Mouse (Mus musculus): Measurements from ENCODE around the gene Gm42420. TPM values are rescaled to one million over a fixed set of nuclear protein-coding genes. Genes with fewer than 3 reads are reported as not detected.

Gm42420 gene
- total and polyA plus RNA-seq, 3 experiments = 0.66 to 2.6 (median 2.1) TPM

GRCm38 (mm10) chr6:39579552-39579951 is 6.0 kb upstream of the Gm42420 start:
- H3K27me3 ChIP-seq (replicated peaks) = no peaks in the 10 kb centered on the region
- TF ChIP-seq POLR2A (IDR thresholded peaks at IDR 0.05; ENCODE audit: low read depth, low read length) = no peak
- TF ChIP-seq MAZ (IDR thresholded peaks at IDR 0.05; ENCODE audit: low read depth, low read length) = no peak
- TF ChIP-seq USF1 (IDR thresholded peaks at IDR 0.05; ENCODE audit: low read depth, low read length) = no peak
- no peak for TF ChIP-seq UBTF (IDR thresholded peaks at IDR 0.05; ENCODE audit: low read depth, low read length)
- no peak for TF ChIP-seq SMC3 (IDR thresholded peaks at IDR 0.05; ENCODE audit: low read depth, low read length)
- no peak for TF ChIP-seq JUN (IDR thresholded peaks at IDR 0.05; ENCODE audit: insufficient read depth, low read depth, low read length)
- no peak for TF ChIP-seq NELFE (IDR thresholded peaks at IDR 0.05; ENCODE audit: low read depth, low read length)
- TF ChIP-seq ZKSCAN1 (IDR thresholded peaks at IDR 0.05; ENCODE audit: borderline replicate concordance, low read depth, low read length) = no peak
- no peak for TF ChIP-seq RCOR1 (conservative IDR thresholded peaks at IDR 0.05; ENCODE audit: low read depth, low read length)
- no peak for TF ChIP-seq MYC (IDR thresholded peaks at IDR 0.05; ENCODE audit: low read depth, low read length)
- no peak for TF ChIP-seq KAT2A (IDR thresholded peaks at IDR 0.05; ENCODE audit: insufficient replicate concordance, low read length)
- no peak for TF ChIP-seq RAD21 (IDR thresholded peaks at IDR 0.05; ENCODE audit: low read depth, low read length)
- no peak for TF ChIP-seq ZC3H11A (IDR thresholded peaks at IDR 0.05; ENCODE audit: low read depth, low read length)
- no peak for TF ChIP-seq ETS1 (conservative IDR thresholded peaks at IDR 0.05; ENCODE audit: low read depth, low read length)
- H3K4me2 ChIP-seq (ENCODE audit: insufficient read depth, low read depth, poor library complexity, severe bottlenecking) = no peak overlapping the region
- H3K9ac ChIP-seq (ENCODE audit: insufficient read depth, low read depth) = no peak overlapping the region
- H3K36me3 ChIP-seq (replicated peaks in 1 of 2; ENCODE audit: control insufficient read depth in 1 of 2, insufficient read depth in 1 of 2, low read length in 1 of 2) = peaks cover 21 to 77% of the 10 kb centered on the region in 2 experiments
- H3K4me3 ChIP-seq (replicated peaks in 1 of 3; ENCODE audit: low read depth in 2 of 3, low read length in 2 of 3, poor library complexity in 1 of 3) = no peak overlapping the region
- H3K9me3 ChIP-seq (replicated peaks; ENCODE audit: low read length) = no peaks in the 10 kb centered on the region
- no peak for DNase-seq (ENCODE audit: extremely low read depth)
- no peak overlapping the region for H3K27ac ChIP-seq (ENCODE audit: insufficient read depth, low read depth)
- in situ Hi-C loops (cut with MboI; ENCODE audit: low pct_ligation_motif_present, low pct_unique_long_range_greater_than_20kb, low sequenced_read_pairs) (no loop called here), dilution Hi-C loops (cut with MboI; ENCODE audit: extremely low pct_ligation_motif_present, extremely low pct_unique_long_range_greater_than_20kb, low sequenced_read_pairs) (no loop called here)
- H3K79me2 ChIP-seq (replicated peaks; ENCODE audit: control insufficient read depth, extremely low read depth, insufficient read depth, poor library complexity, severe bottlenecking) = no peaks in the 10 kb centered on the region
- H3K4me1 ChIP-seq (ENCODE audit: control insufficient read depth in 1 of 2, insufficient read depth in 2 of 2) = peaks cover 0 to 17% of the 10 kb centered on the region in 2 experiments; a peak in 2 of 4 replicates

DNA sequence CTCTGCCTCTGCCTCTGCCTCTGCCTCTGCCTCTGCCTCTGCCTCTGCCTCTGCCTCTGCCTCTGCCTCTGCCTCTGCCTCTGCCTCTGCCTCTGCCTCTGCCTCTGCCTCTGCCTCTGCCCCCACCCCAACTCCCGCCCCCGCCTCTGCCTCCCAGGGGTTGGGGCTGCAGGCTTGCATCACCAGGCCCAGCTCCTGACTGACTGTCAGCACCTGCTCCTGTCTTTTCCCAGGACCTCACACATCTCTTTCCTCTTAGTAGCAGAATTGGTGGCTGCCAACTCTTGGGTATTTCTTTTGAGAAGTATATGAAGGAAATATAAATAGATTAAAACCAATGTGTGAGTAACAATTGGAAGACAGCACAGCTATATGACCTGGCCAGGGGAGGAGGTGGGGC is 5.0 kb upstream of the Gm42420 start:
- Histone ChIP-seq H3K4me2 (ENCODE audit: insufficient read depth, low read depth, poor library complexity, severe bottlenecking) (no peak overlapping the region), H3K9me3 (replicated peaks; ENCODE audit: low read length) (no peaks in the 10 kb centered on the region), H3K79me2 (replicated peaks; ENCODE audit: control insufficient read depth, extremely low read depth, insufficient read depth, poor library complexity, severe bottlenecking) (no peaks in the 10 kb centered on the region), H3K27ac (ENCODE audit: insufficient read depth, low read depth) (no peak overlapping the region), H3K36me3 (replicated peaks in 1 of 2; ENCODE audit: control insufficient read depth in 1 of 2, insufficient read depth in 1 of 2, low read length in 1 of 2) (peaks cover 25 to 85% of the 10 kb centered on the region in 2 experiments), H3K4me3 (replicated peaks in 1 of 3; ENCODE audit: low read depth in 2 of 3, low read length in 2 of 3, poor library complexity in 1 of 3) (no peak overlapping the region), H3K4me1 (ENCODE audit: control insufficient read depth in 1 of 2, insufficient read depth in 2 of 2) (peaks cover 0 to 8% of the 10 kb centered on the region in 2 experiments; a peak in 1 of 4 replicates), H3K27me3 (replicated peaks) (no peaks in the 10 kb centered on the region), H3K9ac (ENCODE audit: insufficient read depth, low read depth) (no peak overlapping the region)
- DNase-seq (ENCODE audit: extremely low read depth) = no peak
- TF ChIP-seq EP300 (IDR thresholded peaks at IDR 0.05; ENCODE audit: low read length) (no peak), MEF2A (IDR thresholded peaks at IDR 0.05; ENCODE audit: borderline replicate concordance, low read depth, low read length) (no peak), HCFC1 (IDR thresholded peaks at IDR 0.05; ENCODE audit: low read depth, low read length) (no peak), POLR2AphosphoS2 (IDR thresholded peaks at IDR 0.05; ENCODE audit: low read depth, low read length) (no peak), MAFK (IDR thresholded peaks at IDR 0.05; ENCODE audit: insufficient replicate concordance, low read length) (no peak), NRF1 (IDR thresholded peaks at IDR 0.05; ENCODE audit: low read depth, low read length) (no peak), MYC (IDR thresholded peaks at IDR 0.05; ENCODE audit: low read depth, low read length) (no peak), IRF4 (IDR thresholded peaks at IDR 0.05; ENCODE audit: low read depth, low read length) (no peak), TBP (conservative IDR thresholded peaks at IDR 0.05; ENCODE audit: low read depth, low read length) (no peak), E2F4 (IDR thresholded peaks at IDR 0.05; ENCODE audit: insufficient replicate concordance, low read depth, low read length) (no peak), JUND (conservative IDR thresholded peaks at IDR 0.05; ENCODE audit: low read depth, low read length) (no peak), MAX (IDR thresholded peaks at IDR 0.05; ENCODE audit: low read length) (no peak), POLR2A (IDR thresholded peaks at IDR 0.05; ENCODE audit: low read depth, low read length) (no peak), NELFE (IDR thresholded peaks at IDR 0.05; ENCODE audit: low read depth, low read length) (no peak), ETS1 (conservative IDR thresholded peaks at IDR 0.05; ENCODE audit: low read depth, low read length) (no peak), CTCF (conservative IDR thresholded peaks at IDR 0.05 in 1 of 2, IDR thresholded peaks at IDR 0.05 in 1 of 2; ENCODE audit: low read depth in 2 of 2, low read length in 2 of 2) (no peak), SMC3 (IDR thresholded peaks at IDR 0.05; ENCODE audit: low read depth, low read length) (no peak), UBTF (IDR thresholded peaks at IDR 0.05; ENCODE audit: low read depth, low read length) (no peak), BHLHE40 (IDR thresholded peaks at IDR 0.05; ENCODE audit: low read depth, low read length) (no peak)
- in situ Hi-C loops (cut with MboI; ENCODE audit: low pct_ligation_motif_present, low pct_unique_long_range_greater_than_20kb, low sequenced_read_pairs) (no loop called here), dilution Hi-C loops (cut with MboI; ENCODE audit: extremely low pct_ligation_motif_present, extremely low pct_unique_long_range_greater_than_20kb, low sequenced_read_pairs) (no loop called here)
